Mouse (Mus musculus): Measurements from ENCODE around the gene Tceal8.
"Not testable (repeated sequence)": the region's sequence is repeated elsewhere in the genome, so short reads cannot be mapped to it uniquely, and the experiment has no call there.

Gene Tceal8

DNA sequence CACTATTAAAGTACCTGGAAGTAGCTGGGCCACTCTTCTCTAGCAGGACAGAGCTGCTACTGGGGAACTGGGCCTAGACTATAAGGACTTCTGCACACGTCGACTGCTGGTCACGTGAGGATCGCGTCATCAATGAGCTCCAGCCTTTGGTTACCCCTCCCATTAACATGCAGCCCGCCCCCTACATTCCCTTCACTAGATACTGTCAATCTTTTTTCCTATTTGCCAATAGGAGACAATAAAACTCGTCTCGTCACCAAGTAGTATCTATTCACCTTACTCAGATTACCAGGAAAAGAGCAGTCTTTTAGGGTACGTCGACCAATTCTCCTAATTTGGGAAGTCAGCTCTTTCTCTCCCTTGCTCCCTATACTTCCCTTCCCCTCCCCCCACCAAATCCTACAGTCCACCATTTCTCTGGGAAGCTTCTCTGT is at the start of gene Tceal8:
Gene Tceal8, minus strand, starts transcription at position 225 of the 434 bp plus-strand sequence.
- in situ Hi-C loops (cut with MboI; ENCODE audit: low pct_unique_long_range_greater_than_20kb in 1 of 2, low sequenced_read_pairs in 2 of 2, unreplicated experiment in 1 of 2) = no loop called here

DNA sequence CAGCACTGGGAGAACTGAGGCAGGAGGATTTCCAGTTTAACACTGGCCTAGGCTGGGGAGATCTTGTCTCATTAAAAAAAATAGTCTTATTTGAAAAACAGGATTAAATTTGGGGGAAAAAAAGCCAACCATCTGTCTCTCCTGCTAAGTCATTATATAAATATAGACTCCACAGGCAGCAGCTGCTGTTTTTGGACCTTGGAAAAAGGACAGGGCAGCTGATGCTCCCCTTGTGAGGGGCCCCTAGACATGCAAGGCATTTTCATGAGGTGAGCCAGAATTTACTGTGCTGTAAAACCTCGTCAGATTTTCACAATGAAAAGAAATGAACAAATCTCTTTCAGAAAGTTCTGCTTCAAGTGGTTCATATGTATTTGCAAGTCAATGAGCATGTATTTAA is 44.2 kb upstream of the Tceal8 start:
- in situ Hi-C loops (cut with MboI; ENCODE audit: low pct_unique_long_range_greater_than_20kb in 1 of 2, low sequenced_read_pairs in 2 of 2, unreplicated experiment in 1 of 2) = no loop called here

- in situ Hi-C loops (cut with MboI; ENCODE audit: low pct_unique_long_range_greater_than_20kb in 1 of 2, low sequenced_read_pairs in 2 of 2, unreplicated experiment in 1 of 2) = not testable (repeated sequence)
Measured at GRCm38 (mm10) chrX:136214729-136215677, 42.9 kb upstream of the Tceal8 start, which contains the start of the genes Tceal7 and Bex1. Gene Tceal7, plus strand, starts transcription at chrX:136214779. Gene Bex1, minus strand, starts transcription at chrX:136215513.

DNA sequence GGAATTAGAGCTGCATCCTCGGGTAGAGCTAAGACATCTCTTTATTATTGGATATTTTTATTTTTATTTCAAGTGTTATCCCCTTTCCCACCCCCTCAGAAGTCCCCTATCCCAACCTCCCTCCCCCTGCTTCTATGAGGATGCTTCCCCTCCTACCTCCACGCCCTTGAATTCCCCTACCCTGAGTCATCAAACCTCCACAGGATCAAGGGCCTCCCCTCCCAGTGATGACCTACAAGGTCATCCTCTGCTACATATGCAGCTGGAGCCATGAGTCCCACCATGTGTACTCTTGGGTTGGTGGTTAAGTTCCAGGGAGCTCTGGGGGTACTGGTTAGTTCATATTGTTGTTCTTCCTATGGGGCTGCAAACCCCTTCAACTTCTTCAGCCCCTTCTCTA is 41.3 kb upstream of the Tceal8 start:
- in situ Hi-C loops (cut with MboI; ENCODE audit: low pct_unique_long_range_greater_than_20kb in 1 of 2, low sequenced_read_pairs in 2 of 2, unreplicated experiment in 1 of 2) = no loop called here

GRCm38 (mm10) chrX:136204406-136204805 is 32.3 kb upstream of the Tceal8 start:
- in situ Hi-C loops (cut with MboI; ENCODE audit: low pct_unique_long_range_greater_than_20kb in 1 of 2, low sequenced_read_pairs in 2 of 2, unreplicated experiment in 1 of 2) = no loop called here

- in situ Hi-C loops (cut with MboI; ENCODE audit: low pct_unique_long_range_greater_than_20kb in 1 of 2, low sequenced_read_pairs in 2 of 2, unreplicated experiment in 1 of 2) = no loop called here
Measured at GRCm38 (mm10) chrX:136203664-136204066, 31.5 kb upstream of the Tceal8 start, which contains the start of gene Tceal5. Gene Tceal5, minus strand, starts transcription at chrX:136203876.

DNA sequence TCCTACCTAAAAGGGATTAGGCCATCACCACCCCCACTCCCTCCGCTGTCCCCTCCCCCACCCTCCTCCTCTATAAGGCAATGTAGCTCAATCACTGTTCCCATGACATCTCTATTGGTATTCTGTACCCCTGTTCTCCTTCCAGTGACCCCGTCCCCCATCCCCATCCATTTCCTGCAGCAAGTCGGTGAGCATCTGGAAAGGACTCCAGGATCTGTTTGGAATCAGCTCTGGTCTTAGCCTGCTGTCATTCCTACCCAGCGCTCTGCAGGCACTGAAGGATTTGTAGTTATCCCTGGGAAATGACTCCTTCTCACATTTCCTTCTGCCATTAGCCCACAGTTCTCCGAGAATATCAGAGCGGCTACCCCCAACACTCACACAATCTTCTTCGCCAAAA is 31.1 kb upstream of the Tceal8 start:
- in situ Hi-C loops (cut with MboI; ENCODE audit: low pct_unique_long_range_greater_than_20kb in 1 of 2, low sequenced_read_pairs in 2 of 2, unreplicated experiment in 1 of 2) = no loop called here

DNA sequence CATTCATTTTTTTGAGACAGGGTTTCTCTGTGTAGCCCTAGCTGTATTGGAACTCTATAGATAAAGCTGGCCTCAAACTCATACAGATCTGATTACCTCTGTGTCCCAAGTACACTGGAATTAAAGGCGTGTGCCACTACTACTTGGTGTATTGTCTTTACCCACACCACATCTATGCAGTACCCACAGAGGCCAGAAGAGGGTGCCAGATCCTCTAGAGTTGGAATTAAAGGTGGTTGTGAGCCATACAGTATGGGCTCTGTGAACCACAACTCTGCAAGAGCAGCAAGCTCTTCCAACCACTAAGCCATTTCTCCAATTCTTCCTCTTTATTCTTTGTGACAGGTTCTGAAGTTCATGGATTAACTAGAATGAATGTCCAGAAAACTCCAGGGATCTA is 24.7 kb upstream of the Tceal8 start:
- in situ Hi-C loops (cut with MboI; ENCODE audit: low pct_unique_long_range_greater_than_20kb in 1 of 2, low sequenced_read_pairs in 2 of 2, unreplicated experiment in 1 of 2) = loop anchor here in 1 of 2 experiments (5.0 to 10.0 kb wide), 2 partner anchors 125 to 218 kb away; no protein-coding TSS in a partner anchor

DNA sequence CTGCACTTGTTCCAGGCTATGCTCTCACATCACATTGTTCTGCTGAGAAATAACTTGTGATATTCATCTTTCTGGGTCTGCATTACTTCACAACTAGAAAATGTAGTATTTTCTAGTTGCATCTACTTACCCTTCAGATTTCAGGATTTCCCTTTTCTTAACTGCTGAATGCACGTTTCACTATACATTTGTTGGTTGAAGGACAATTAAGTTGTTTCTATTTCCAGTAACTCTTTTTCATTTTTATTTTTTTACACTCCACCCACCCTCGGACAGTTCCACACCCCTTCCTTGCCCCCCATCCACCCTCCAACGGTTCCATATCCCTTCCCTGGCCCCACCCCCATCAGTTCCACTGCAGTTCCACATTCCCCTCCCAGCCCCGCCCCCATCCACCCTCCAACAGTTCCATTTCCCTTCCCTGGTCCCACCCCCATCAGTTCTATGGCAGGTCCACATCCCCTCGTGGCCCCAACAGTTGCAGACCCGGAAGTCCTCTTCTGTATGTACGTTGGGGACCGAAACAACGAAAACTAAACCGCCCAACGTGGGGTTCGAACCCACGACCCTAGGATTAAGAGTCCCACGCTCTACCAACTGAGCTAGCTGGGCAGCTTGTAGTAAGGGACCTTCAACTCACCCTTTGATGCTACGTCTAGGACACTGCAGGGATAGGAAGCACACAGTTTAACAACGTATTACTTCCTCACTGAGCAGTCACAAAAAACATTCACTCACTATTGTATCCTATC is 23.2 kb upstream of the Tceal8 start:
- in situ Hi-C loops (cut with MboI; ENCODE audit: low pct_unique_long_range_greater_than_20kb in 1 of 2, low sequenced_read_pairs in 2 of 2, unreplicated experiment in 1 of 2) = loop anchor here in 1 of 2 experiments (5.0 to 10.0 kb wide), 2 partner anchors 127 to 219 kb away; no protein-coding TSS in a partner anchor

DNA sequence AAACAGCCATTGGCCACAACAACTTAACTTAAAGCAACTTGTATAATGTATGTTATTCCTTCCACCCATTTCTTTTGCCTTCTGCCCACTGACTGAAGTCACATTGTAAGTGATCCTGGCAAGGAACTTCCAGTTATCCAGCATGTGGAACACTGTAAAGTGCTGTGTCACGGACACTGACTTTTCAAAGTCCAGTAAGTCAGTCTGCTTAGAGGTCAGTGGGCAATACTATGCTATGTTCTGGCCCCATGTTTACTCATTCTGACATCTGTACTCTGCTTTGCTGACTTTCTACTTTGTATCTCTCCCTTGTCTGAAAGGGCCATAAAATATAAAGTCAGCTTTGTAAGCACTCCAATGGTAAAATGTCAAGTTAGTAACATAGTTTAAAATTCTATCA is 11.0 kb upstream of the Tceal8 start:
- in situ Hi-C loops (cut with MboI; ENCODE audit: low pct_unique_long_range_greater_than_20kb in 1 of 2, low sequenced_read_pairs in 2 of 2, unreplicated experiment in 1 of 2) = no loop called here

DNA sequence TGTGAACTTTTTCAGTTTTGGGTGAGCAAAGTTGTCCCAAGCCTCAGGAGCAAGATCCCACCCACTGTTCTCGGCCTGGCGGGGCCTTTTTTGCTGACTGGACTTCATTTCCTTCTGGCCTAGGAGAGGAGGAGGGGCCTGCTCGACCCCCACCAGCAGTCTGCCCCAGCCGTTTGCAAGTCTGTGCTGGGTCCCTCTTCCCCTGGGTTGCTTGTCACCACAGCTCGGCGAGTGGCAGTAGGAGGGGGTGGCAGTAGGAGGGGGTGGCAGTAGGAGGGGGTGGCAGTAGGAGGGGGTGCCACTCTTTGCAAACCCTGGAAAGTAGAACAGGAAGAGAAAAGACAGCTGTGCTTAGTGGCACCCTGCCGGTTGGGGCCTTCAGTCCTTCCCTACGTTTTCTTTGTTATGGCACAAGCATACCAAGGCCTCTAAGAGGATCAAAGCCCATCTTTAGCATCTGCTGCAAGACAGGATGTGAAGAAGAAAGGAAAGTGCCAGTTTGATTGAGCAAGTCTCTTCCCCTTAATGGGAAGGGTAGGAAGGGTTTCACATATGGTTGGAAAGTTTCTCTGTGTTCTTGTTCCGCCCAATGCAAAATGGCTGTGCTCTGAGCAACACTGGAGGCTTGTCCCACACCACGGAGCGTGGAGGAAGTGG is 8.9 kb upstream of the Tceal8 start:
- in situ Hi-C loops (cut with MboI; ENCODE audit: low pct_unique_long_range_greater_than_20kb in 1 of 2, low sequenced_read_pairs in 2 of 2, unreplicated experiment in 1 of 2) = no loop called here

DNA sequence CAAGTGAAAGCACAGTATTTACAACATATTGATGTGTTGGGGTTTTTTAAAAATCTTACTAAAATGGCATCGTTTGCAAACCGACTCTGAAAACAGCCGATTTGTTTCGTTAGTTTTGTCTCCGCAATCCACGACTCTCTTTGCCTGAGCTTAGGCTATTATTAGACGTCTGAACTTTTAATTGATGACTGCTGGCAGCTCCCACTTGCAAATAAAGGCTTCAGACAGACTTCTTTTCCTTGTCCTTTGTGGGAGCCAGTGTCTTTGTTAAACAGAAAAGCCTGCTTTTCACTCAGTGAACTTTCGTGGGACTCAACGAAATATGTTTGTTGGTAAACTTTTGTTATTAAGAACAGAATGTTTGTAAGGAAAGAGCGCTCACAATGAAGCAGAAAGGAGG is 644 bp upstream of the Tceal8 start:
- in situ Hi-C loops (cut with MboI; ENCODE audit: low pct_unique_long_range_greater_than_20kb in 1 of 2, low sequenced_read_pairs in 2 of 2, unreplicated experiment in 1 of 2) = no loop called here

DNA sequence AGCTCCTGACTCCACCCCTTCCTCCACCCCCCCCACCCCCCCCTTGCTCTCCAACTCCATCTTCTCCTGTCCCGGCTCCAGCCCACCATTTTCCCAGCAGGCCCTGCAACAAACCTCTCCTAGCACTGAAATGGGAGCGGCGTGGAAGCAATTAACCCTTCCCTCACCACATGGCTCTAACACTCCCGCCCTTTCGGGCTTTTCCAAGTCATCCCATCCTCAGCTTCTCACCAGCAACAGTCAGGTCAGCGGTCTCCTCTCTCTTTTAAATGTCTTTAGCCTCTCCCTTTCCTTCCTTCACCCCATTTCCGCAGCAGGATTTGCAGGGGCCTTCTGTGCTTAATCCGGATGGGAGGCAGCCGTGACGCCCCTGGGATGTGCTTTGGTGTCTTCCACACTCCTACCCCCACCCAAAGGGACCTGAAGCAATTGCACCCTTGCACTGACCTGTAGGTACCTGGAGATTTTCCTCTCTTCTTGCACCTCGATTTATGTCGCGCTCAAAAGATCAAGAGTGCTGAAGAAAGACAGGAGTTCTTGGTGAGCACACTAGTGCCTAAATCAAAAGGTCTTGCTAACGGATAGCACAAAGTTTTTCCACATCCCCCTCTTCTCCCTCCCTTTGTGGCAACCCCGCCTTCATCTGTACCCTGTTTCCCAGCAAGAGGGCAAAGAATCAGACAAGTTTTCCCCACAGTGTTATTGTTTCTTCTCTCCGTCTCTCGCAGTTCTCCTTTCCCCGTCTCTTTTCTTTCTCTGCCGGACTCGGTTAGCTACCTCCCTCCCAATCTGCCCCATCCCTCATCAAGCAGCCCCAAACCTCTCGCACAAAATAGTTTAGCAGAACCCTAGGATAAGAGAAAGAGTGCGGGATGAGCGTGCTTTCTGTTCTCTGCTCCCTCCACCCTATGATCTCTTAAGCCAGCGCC is 689 bp downstream of the Tceal8 start:
- in situ Hi-C loops (cut with MboI; ENCODE audit: low pct_unique_long_range_greater_than_20kb in 1 of 2, low sequenced_read_pairs in 2 of 2, unreplicated experiment in 1 of 2) = no loop called here

DNA sequence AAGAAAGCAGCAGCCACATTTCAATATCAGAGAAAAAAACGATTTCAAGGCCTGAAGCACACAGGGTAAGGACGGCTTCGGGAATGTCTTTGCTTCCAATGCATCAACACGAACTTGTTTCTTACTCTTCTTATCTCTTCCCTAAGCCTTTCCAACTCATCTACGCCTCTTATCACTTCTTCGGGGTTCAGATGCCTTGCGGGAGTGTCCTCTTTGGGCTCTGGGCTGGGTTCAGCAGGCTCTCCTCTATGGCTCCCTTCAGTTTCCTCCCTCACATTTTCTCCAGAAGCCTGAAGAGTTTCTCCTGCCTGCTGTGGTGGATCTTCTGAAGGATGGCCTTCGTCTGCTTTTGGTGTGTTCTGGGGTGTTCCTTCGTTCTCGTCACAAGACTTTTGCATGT is 1.5 kb downstream of the Tceal8 start:
- in situ Hi-C loops (cut with MboI; ENCODE audit: low pct_unique_long_range_greater_than_20kb in 1 of 2, low sequenced_read_pairs in 2 of 2, unreplicated experiment in 1 of 2) = no loop called here

GRCm38 (mm10) chrX:136144195-136144594 is 27.9 kb downstream of the Tceal8 start:
- in situ Hi-C loops (cut with MboI; ENCODE audit: low pct_unique_long_range_greater_than_20kb in 1 of 2, low sequenced_read_pairs in 2 of 2, unreplicated experiment in 1 of 2) = no loop called here

GRCm38 (mm10) chrX:136143711-136144110 is 28.4 kb downstream of the Tceal8 start:
- in situ Hi-C loops (cut with MboI; ENCODE audit: low pct_unique_long_range_greater_than_20kb in 1 of 2, low sequenced_read_pairs in 2 of 2, unreplicated experiment in 1 of 2) = no loop called here

GRCm38 (mm10) chrX:136141385-136141784 is 30.8 kb downstream of the Tceal8 start:
- in situ Hi-C loops (cut with MboI; ENCODE audit: low pct_unique_long_range_greater_than_20kb in 1 of 2, low sequenced_read_pairs in 2 of 2, unreplicated experiment in 1 of 2) = no loop called here

DNA sequence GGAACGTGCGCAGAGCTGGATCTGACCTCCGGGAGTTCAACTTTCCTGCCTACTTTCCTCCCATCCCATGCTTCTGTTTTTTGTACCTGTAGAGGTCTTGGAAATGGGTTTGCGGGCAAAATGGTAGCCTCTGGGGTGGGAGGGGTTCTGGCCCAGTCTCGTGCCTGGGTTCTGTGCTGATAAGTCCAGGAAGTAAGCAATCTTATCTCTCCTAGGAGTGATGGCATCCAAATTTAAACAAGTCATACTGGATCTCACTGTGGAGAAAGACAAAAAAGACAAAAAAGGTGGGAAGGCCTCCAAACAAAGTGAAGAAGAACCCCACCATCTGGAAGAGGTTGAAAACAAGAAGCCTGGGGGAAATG is 32.5 kb downstream of the Tceal8 start:
- in situ Hi-C loops (cut with MboI; ENCODE audit: low pct_unique_long_range_greater_than_20kb in 1 of 2, low sequenced_read_pairs in 2 of 2, unreplicated experiment in 1 of 2) = not testable (repeated sequence)

Measured in mouse embryonic stem cell (cell line).